14 mouse cellular contexts compared by ENCODE assay signal in the genomic region with DNA sequence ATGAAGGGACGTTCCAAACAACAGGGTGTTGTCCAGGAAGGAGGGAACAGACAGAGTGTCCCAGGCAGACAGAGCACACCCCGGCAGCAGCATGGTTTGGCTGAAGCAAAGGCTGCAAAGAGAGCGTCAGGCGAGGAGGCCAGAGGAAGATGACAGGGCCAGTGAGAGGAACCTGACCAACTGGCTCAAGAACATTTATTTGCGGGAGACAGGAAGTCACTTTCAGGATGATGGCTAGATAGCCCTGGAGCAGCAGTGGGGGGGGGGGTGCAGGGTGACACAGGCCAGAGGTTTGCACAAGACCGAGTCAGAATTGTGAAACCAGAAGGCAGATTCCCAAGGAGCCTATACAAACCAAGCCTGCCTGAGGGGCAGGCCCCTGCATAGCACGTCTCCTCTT. TPM values are rescaled to one million over a fixed set of nuclear protein-coding genes. Genes with fewer than 3 reads are reported as not detected.
DNase-seq lines count a peak whose midpoint lies in the region; ATAC-seq and TF ChIP-seq lines count a peak whose summit lies in the region.
"Had no signal": no experiment of that assay in that cellular context is flagged by ENCODE, and none has a peak within 500 bp of the region (broad histone marks: within the 10 kb centered on the region; RNA-seq: fewer than 3 reads in every experiment).

No protein-coding gene starts in this region.

- H3K36me3 ChIP-seq in heart, adult 2 months (ENCODE audit: control insufficient read depth, insufficient read depth, low read length) = no peaks in the 10 kb centered on the region
- no peaks in the 10 kb centered on the region for H3K36me3 ChIP-seq in lung, postnatal 0 days (ENCODE audit: insufficient read depth, low read length)
- no peaks in the 10 kb centered on the region for H3K36me3 ChIP-seq in kidney, embryonic 14.5 days (ENCODE audit: control insufficient read depth, insufficient read depth, low read length)
- H3K36me3 ChIP-seq: limb, embryonic 15.5 days had no signal

- no peak overlapping the region for H3K9ac ChIP-seq in heart, adult 2 months (ENCODE audit: low read depth, low read length)
- no peak overlapping the region for H3K9ac ChIP-seq in lung, postnatal 0 days (replicated peaks; ENCODE audit: low read depth)
- H3K9ac ChIP-seq in kidney, embryonic 14.5 days (ENCODE audit: low read depth, low read length) = no peak overlapping the region
- H3K9ac ChIP-seq: limb, embryonic 15.5 days had no signal

- H3K4me1 ChIP-seq in heart, adult 2 months (ENCODE audit: control insufficient read depth, insufficient read depth, low read length) = peaks cover 3% of the 10 kb centered on the region; the same call in 1 of the 2 replicates
- peaks cover 3% of the 10 kb centered on the region; the same call in 1 of the 2 replicates for H3K4me1 ChIP-seq in lung, postnatal 0 days (ENCODE audit: insufficient read depth, low read depth, low read length)
- peaks cover 2% of the 10 kb centered on the region; the same call in 1 of the 2 replicates for H3K4me1 ChIP-seq in kidney, embryonic 14.5 days (ENCODE audit: control insufficient read depth, insufficient read depth, low read length)

- H3K27me3 ChIP-seq in heart, adult 2 months (ENCODE audit: control insufficient read depth, insufficient read depth, low read length) = no peaks in the 10 kb centered on the region
- H3K27me3 ChIP-seq in lung, postnatal 0 days (replicated peaks; ENCODE audit: insufficient read depth, low read length) = no peaks in the 10 kb centered on the region
- no peaks in the 10 kb centered on the region for H3K27me3 ChIP-seq in kidney, embryonic 14.5 days (ENCODE audit: control insufficient read depth, insufficient read depth, low read length)
- H3K27me3 ChIP-seq: CH12.LX; limb, embryonic 15.5 days had no signal

- no peak for TF ChIP-seq CTCF in heart, adult 2 months (IDR thresholded peaks at IDR 0.05)
- TF ChIP-seq CTCF in lung, postnatal 0 days (IDR thresholded peaks at IDR 0.05) = no peak

- no peaks in the 10 kb centered on the region for H3K79me2 ChIP-seq in heart, adult 2 months (replicated peaks; ENCODE audit: control insufficient read depth, insufficient read depth, low read length)

- peak; percentile 47 for ATAC-seq in lung, postnatal 0 days
- ATAC-seq in kidney, embryonic 14.5 days (ENCODE audit: low FRiP score, low TSS enrichment) = no peak
- ATAC-seq: forebrain, embryonic 16.5 days; hindbrain, postnatal 0 days had no signal

- WGBS in heart, adult 2 months = 28% methylated on average over 7 of the region's 7 CpGs
- 3% methylated on average over 7 of the region's 7 CpGs for WGBS in lung, postnatal 0 days
- 43% methylated on average over 7 of the region's 7 CpGs for WGBS in kidney, embryonic 14.5 days

- no peak overlapping the region for H3K27ac ChIP-seq in heart, adult 2 months
- 0 out of 2 replicates have a peak overlapping the region, but pooled peaks have one; percentile 47 for H3K27ac ChIP-seq in lung, postnatal 0 days (ENCODE audit: low read length)
- H3K27ac ChIP-seq in kidney, embryonic 14.5 days (ENCODE audit: low read depth, low read length) = no peak overlapping the region
- H3K27ac ChIP-seq: hindbrain, postnatal 0 days; limb, embryonic 15.5 days had no signal

- no peaks in the 10 kb centered on the region for H3K9me3 ChIP-seq in lung, postnatal 0 days (ENCODE audit: low read length)
- no peaks in the 10 kb centered on the region for H3K9me3 ChIP-seq in kidney, embryonic 14.5 days (ENCODE audit: control insufficient read depth, low read length)
- H3K9me3 ChIP-seq: limb, embryonic 15.5 days had no signal

- H3K4me3 ChIP-seq in heart, adult 2 months = no peak overlapping the region
- H3K4me3 ChIP-seq in lung, postnatal 0 days (ENCODE audit: low read depth, low read length) = no peak overlapping the region
- H3K4me3 ChIP-seq in kidney, embryonic 14.5 days (ENCODE audit: low read length) = no peak overlapping the region
- H3K4me3 ChIP-seq: limb, embryonic 15.5 days had no signal

- DNase-seq in heart, adult 2 months = peak; percentile 54 to 56
- DNase-seq in heart, postnatal 14 days = no peak
- peak; percentile 53 for DNase-seq in urinary bladder, postnatal 14 days (ENCODE audit: low spot score)
- DNase-seq in urinary bladder, postnatal 10 days (ENCODE audit: low spot score) = no peak
- peak; percentile 88 for DNase-seq in lung, postnatal 0 days (ENCODE audit: low spot score)
- peak; percentile 78 for DNase-seq in yolk sac, embryonic 10.5 days (ENCODE audit: low spot score)
- DNase-seq in layer of hippocampus, adult 18-20 months (ENCODE audit: low spot score in 2 of 2) = no peak
- DNase-seq: adrenal gland, adult 8-10 months; kidney, postnatal 10 days had no signal

- no peak for TF ChIP-seq EP300 in heart, adult 2 months (IDR thresholded peaks at IDR 0.05; ENCODE audit: insufficient read depth, low read depth, low read length)
- peak; percentile 80 for TF ChIP-seq EP300 in lung, postnatal 0 days (IDR thresholded peaks at IDR 0.05)

- H3K4me2 ChIP-seq in lung, postnatal 0 days (replicated peaks; ENCODE audit: low read depth, low read length) = no peak overlapping the region
- H3K4me2 ChIP-seq in kidney, embryonic 14.5 days (replicated peaks; ENCODE audit: low read depth, low read length) = no peak overlapping the region
- H3K4me2 ChIP-seq: limb, embryonic 15.5 days had no signal

- intact Hi-C loops in heart, adult 2 months (cut with DNase I) = no loop called here
- intact Hi-C loops in heart, postnatal 14 days (cut with DNase I) = no loop called here

- TF ChIP-seq POLR2A in heart, adult 2 months (IDR thresholded peaks at IDR 0.05; ENCODE audit: insufficient read depth, low read depth, low read length) = no peak

RNA-seq across cellular contexts. Expression of gene Uvrag, which starts 5.1 kb away (rescaled TPM):
- 10 to 100 TPM; 21.0 to 22.1 TPM for total RNA-seq in heart, adult 2 months (2021)
- 5.9 and 9.1 TPM in 2 replicates for polyA plus RNA-seq in heart, adult 2 months (2012; rRNA removed)
- 10 to 100 TPM; 28.2 to 28.3 TPM for total RNA-seq in heart, postnatal 14 days (2021)
- polyA plus RNA-seq in lung, postnatal 0 days (2015; fragmentation: Nextera tagmentation; extraction: Ambion mirVana) = 23.4 and 28.6 TPM in 2 replicates
- total RNA-seq in layer of hippocampus, adult 18-20 months (2021) = 10 to 100 TPM; 45.6 to 49.9 TPM
- 15.1 and 22.7 TPM in 2 replicates for polyA plus RNA-seq in kidney, embryonic 14.5 days (2014; fragmentation: Nextera tagmentation; extraction: Ambion mirVana)

RNA-seq across cellular contexts. Expression of gene Dgat2, which starts 36.5 kb away (rescaled TPM):
- total RNA-seq in heart, adult 2 months (2021) = 100 to 1,000 TPM; 309 to 376 TPM
- polyA plus RNA-seq in heart, adult 2 months (2012; rRNA removed) = 347 and 390 TPM in 2 replicates
- total RNA-seq in heart, postnatal 14 days (2021) = 100 to 1,000 TPM; 256 to 300 TPM
- 14.6 and 15.3 TPM in 2 replicates for polyA plus RNA-seq in lung, postnatal 0 days (2015; fragmentation: Nextera tagmentation; extraction: Ambion mirVana)
- 10 to 100 TPM; 90.3 to 97.5 TPM for total RNA-seq in layer of hippocampus, adult 18-20 months (2021)
- 12.7 and 21.9 TPM in 2 replicates for polyA plus RNA-seq in kidney, embryonic 14.5 days (2014; fragmentation: Nextera tagmentation; extraction: Ambion mirVana)

Comparison
In these comparisons a context has a peak if more than half of its experiments do, and no peak if none do; other contexts are left out.
1. DNase-seq: peak in heart, adult 2 months (2 of 2), urinary bladder, postnatal 14 days (single experiment), lung, postnatal 0 days (single experiment) and yolk sac, embryonic 10.5 days (single experiment); none in heart, postnatal 14 days (0 of 2), urinary bladder, postnatal 10 days (single experiment) and layer of hippocampus, adult 18-20 months (0 of 2).